Mouse (Mus musculus) MEL (cell line): ENCODE results near the gene Gpr35. TPM values are rescaled to one million over a fixed set of nuclear protein-coding genes. Genes with fewer than 3 reads are reported as not detected.

Experiments
- DNase-seq: peaks from one replicate; pipeline ENCODE4 v3.0.0; 2011; ENCODE audit warnings: low read depth, low spot score
- H3K27ac ChIP-seq: 2 replicates; pipeline ENCODE4 v1.5.1; 2012; ENCODE audit warnings: low read depth, mild to moderate bottlenecking, control low read depth, low read length, moderate library complexity; ENCODE audit not compliant: control insufficient read depth
- H3K27me3 ChIP-seq, 2 experiments: fragments of 150-350 bp in 1 of 2; sonication (generic) in 1 of 2; 2 replicates each; pipeline ENCODE4 v1.6.1; 2012; ENCODE audit warnings: low read length in 2 of 2, mild to moderate bottlenecking in 2 of 2, improper control_type of control experiment in 1 of 2, moderate library complexity in 1 of 2; ENCODE audit not compliant: insufficient read depth in 2 of 2, control insufficient read depth in 1 of 2
- H3K36me3 ChIP-seq, 2 experiments: 2 replicates each; pipeline ENCODE4 v1.6.1; 2012 to 2014; ENCODE audit warnings: low read length in 2 of 2, improper control_type of control experiment in 1 of 2, inconsistent platforms in 1 of 2, mild to moderate bottlenecking in 1 of 2; ENCODE audit not compliant: insufficient read depth in 2 of 2, control insufficient read depth in 1 of 2
- H3K4me1 ChIP-seq, 2 experiments: fragments of 150-350 bp in 1 of 2; sonication (generic) in 1 of 2; 2 replicates each; pipeline ENCODE4 v1.6.1; 2012; ENCODE audit warnings: low read length in 2 of 2, improper control_type of control experiment in 1 of 2, mild to moderate bottlenecking in 1 of 2; ENCODE audit not compliant: insufficient read depth in 2 of 2, control insufficient read depth in 1 of 2
- H3K4me3 ChIP-seq, 2 experiments: fragments of 150-350 bp in 1 of 2; sonication (generic) in 1 of 2; 2 replicates each; pipeline ENCODE4 v1.5.1; 2012; ENCODE audit warnings: low read depth in 2 of 2, low read length in 2 of 2, mild to moderate bottlenecking in 2 of 2, moderate library complexity in 2 of 2, control low read depth in 1 of 2, improper control_type of control experiment in 1 of 2; ENCODE audit not compliant: control insufficient read depth in 1 of 2, insufficient read depth in 1 of 2
- H3K79me2 ChIP-seq: 2 replicates; pipeline ENCODE4 v1.6.1; 2012; ENCODE audit warnings: mild to moderate bottlenecking, low read length, moderate library complexity; ENCODE audit not compliant: control insufficient read depth, poor library complexity, insufficient read depth
- H3K9ac ChIP-seq: 2 replicates; pipeline ENCODE4 v1.6.1; 2012; ENCODE audit warnings: low read depth, mild to moderate bottlenecking, control low read depth, low read length, moderate library complexity; ENCODE audit not compliant: control insufficient read depth, poor library complexity, severe bottlenecking
- H3K9me3 ChIP-seq: fragments of 150-350 bp; sonication (generic); replicated peaks from 2 replicates; pipeline ENCODE4 v1.6.1; 2012; ENCODE audit warnings: mild to moderate bottlenecking, low read length, improper control_type of control experiment, moderate library complexity; ENCODE audit not compliant: insufficient read depth
- BHLHE40 ChIP-seq: IDR thresholded peaks from 2 replicates; pipeline ENCODE4 v1.6.1; 2012; ENCODE audit warnings: low read depth, mild to moderate bottlenecking, inconsistent platforms, low read length, improper control_type of control experiment, borderline replicate concordance
- E2F4 ChIP-seq: IDR thresholded peaks from 2 replicates; pipeline ENCODE4 v1.6.1; 2011; ENCODE audit warnings: low read depth, low read length, improper control_type of control experiment, borderline replicate concordance
- ETS1 ChIP-seq: IDR thresholded peaks from 2 replicates; pipeline ENCODE4 v1.6.1; 2012; ENCODE audit warnings: low read depth, mild to moderate bottlenecking, inconsistent platforms, low read length, improper control_type of control experiment, moderate library complexity
- MAFK ChIP-seq: IDR thresholded peaks from 2 replicates; pipeline ENCODE4 v1.6.1; 2011; ENCODE audit warnings: low read depth, mild to moderate bottlenecking, low read length, improper control_type of control experiment, borderline replicate concordance
- MAX ChIP-seq: IDR thresholded peaks from 2 replicates; pipeline ENCODE4 v1.6.1; 2011; ENCODE audit warnings: low read length, improper control_type of control experiment
- MEF2A ChIP-seq: IDR thresholded peaks from 2 replicates; pipeline ENCODE4 v1.6.1; 2014; ENCODE audit warnings: low read depth, mild to moderate bottlenecking, inconsistent platforms, low read length, improper control_type of control experiment; ENCODE audit not compliant: poor library complexity, insufficient replicate concordance, severe bottlenecking; ENCODE audit errors: extremely low read depth
- MYC ChIP-seq: IDR thresholded peaks from 2 replicates; pipeline ENCODE4 v1.6.1; 2011; ENCODE audit warnings: low read depth, mild to moderate bottlenecking, low read length, improper control_type of control experiment, moderate library complexity
- POLR2A ChIP-seq, 2 experiments: IDR thresholded peaks; 2 replicates each; pipeline ENCODE4 v1.6.1; 2011 to 2012; ENCODE audit warnings: low read length in 2 of 2, mild to moderate bottlenecking in 2 of 2, control low read depth in 1 of 2, improper control_type of control experiment in 1 of 2, low read depth in 1 of 2, moderate library complexity in 1 of 2; ENCODE audit not compliant: control insufficient read depth in 1 of 2, insufficient read depth in 1 of 2, poor library complexity in 1 of 2
- POLR2AphosphoS2 ChIP-seq: IDR thresholded peaks from 2 replicates; pipeline ENCODE4 v1.6.1; 2011; ENCODE audit warnings: low read length, improper control_type of control experiment
- RAD21 ChIP-seq: IDR thresholded peaks from 2 replicates; pipeline ENCODE4 v1.6.1; 2011; ENCODE audit warnings: mild to moderate bottlenecking, low read depth, low read length, improper control_type of control experiment
- TAL1 ChIP-seq: IDR thresholded peaks from 2 replicates; pipeline ENCODE4 v1.6.1; 2012; ENCODE audit warnings: mild to moderate bottlenecking, inconsistent platforms, low read length, moderate library complexity, mixed read lengths
- TCF12 ChIP-seq: IDR thresholded peaks from 2 replicates; pipeline ENCODE4 v1.6.1; 2014; ENCODE audit warnings: low read depth, mild to moderate bottlenecking, inconsistent platforms, low read length, improper control_type of control experiment, moderate library complexity
- USF1 ChIP-seq: IDR thresholded peaks from 2 replicates; pipeline ENCODE4 v1.6.1; 2014; ENCODE audit warnings: low read depth, mild to moderate bottlenecking, inconsistent platforms, low read length, improper control_type of control experiment, moderate library complexity
- USF2 ChIP-seq, 2 experiments: IDR thresholded peaks; 2 replicates each; pipeline ENCODE4 v1.6.1; 2011 to 2012; ENCODE audit warnings: improper control_type of control experiment in 2 of 2, low read length in 2 of 2, borderline replicate concordance in 1 of 2, inconsistent platforms in 1 of 2, low read depth in 1 of 2, mild to moderate bottlenecking in 1 of 2; ENCODE audit not compliant: insufficient read depth in 1 of 2
- ZMIZ1 ChIP-seq: IDR thresholded peaks from 2 replicates; pipeline ENCODE4 v1.6.1; 2012; ENCODE audit warnings: low read depth, mild to moderate bottlenecking, inconsistent platforms, low read length, improper control_type of control experiment, moderate library complexity
- polyA plus RNA-seq, 2 experiments: library from polyadenylated mRNA; stranded (reverse) in 1 of 2; unstranded in 1 of 2; fragments of >175 nt in 1 of 2; fragments of >200 nt in 1 of 2; gene quantifications; 2 replicates each; pipeline versions ENCODE4 v1.2.1 to v1.2.4; 2012; ENCODE audit warnings: low replicate concordance in 2 of 2, low read depth in 1 of 2; ENCODE audit not compliant: insufficient read length in 2 of 2, insufficient read depth in 1 of 2, missing spikeins in 1 of 2
- total RNA-seq: library from RNA; depleted of rRNA; stranded (reverse); fragments of 300-350 nt; gene quantifications from 2 replicates; pipeline ENCODE4 v1.2.3, GENCODE M21; 2012

Gene Gpr35
- total and polyA plus RNA-seq, 3 experiments: 0.22 TPM; not detected in 2

- H3K9ac ChIP-seq: no peak overlapping the region
- H3K27me3 ChIP-seq: no peaks in the 10 kb centered on the region
- H3K27ac ChIP-seq: no peak overlapping the region
- H3K36me3 ChIP-seq: no peaks in the 10 kb centered on the region; a peak in 1 of 4 replicates
- H3K4me3 ChIP-seq: no peak overlapping the region
- TF ChIP-seq TCF12 (no peak), MAX (no peak), ZMIZ1 (no peak), RAD21 (no peak)
- DNase-seq: no peak
- H3K9me3 ChIP-seq: no peaks in the 10 kb centered on the region
- peaks cover 0 to 6% of the 10 kb centered on the region in 2 experiments; a peak in 1 of 4 replicates for H3K4me1 ChIP-seq
- no peaks in the 10 kb centered on the region for H3K79me2 ChIP-seq
Measured at GRCm38 (mm10) chr1:92919151-92919550, 31.5 kb upstream of the Gpr35 start.

GRCm38 (mm10) chr1:92919775-92920174, 30.9 kb upstream of the Gpr35 start:
- Histone ChIP-seq H3K27ac (no peak overlapping the region), H3K4me1 (peaks cover 0 to 6% of the 10 kb centered on the region in 2 experiments; a peak in 1 of 4 replicates), H3K9ac (no peak overlapping the region), H3K9me3 (no peaks in the 10 kb centered on the region), H3K4me3 (no peak overlapping the region), H3K27me3 (no peaks in the 10 kb centered on the region), H3K36me3 (no peaks in the 10 kb centered on the region; a peak in 1 of 4 replicates), H3K79me2 (no peaks in the 10 kb centered on the region)
- no peak for DNase-seq
- TF ChIP-seq TAL1 (no peak), TCF12 (no peak), MAX (no peak), E2F4 (no peak), MAFK (no peak)

- H3K36me3 ChIP-seq: no peaks in the 10 kb centered on the region; a peak in 1 of 4 replicates
- no peak overlapping the region for H3K9ac ChIP-seq
- H3K27ac ChIP-seq: no peak overlapping the region
- peak; percentile 31; the same call in 1 of the 2 replicates for TF ChIP-seq BHLHE40
- no peak for TF ChIP-seq MEF2A
- TF ChIP-seq USF1: peak; percentile 93
- 0 out of 2 replicates have a peak, but pooled peaks have one; percentile 46 for TF ChIP-seq MYC
- peak; percentile 61; the same call in 1 of the 2 replicates for TF ChIP-seq POLR2AphosphoS2
- peak; percentile 80 for TF ChIP-seq MAX
- no peak; a peak in 1 of 4 replicates for TF ChIP-seq POLR2A (IDR thresholded peaks at IDR 0.05; ENCODE audit: control insufficient read depth in 1 of 2, insufficient read depth in 1 of 2, low read depth in 1 of 2, low read length in 2 of 2, poor library complexity in 1 of 2)
- TF ChIP-seq USF2 (IDR thresholded peaks at IDR 0.05; ENCODE audit: borderline replicate concordance in 1 of 2, insufficient read depth in 1 of 2, low read depth in 1 of 2, low read length in 2 of 2): peak; percentile 33 to 73; a peak in 2 of 4 replicates
- TF ChIP-seq ETS1: peak; percentile 31; the same call in 1 of the 2 replicates
- H3K9me3 ChIP-seq: no peaks in the 10 kb centered on the region
- no peaks in the 10 kb centered on the region for H3K27me3 ChIP-seq
- peak; percentile 67 for DNase-seq
- H3K4me3 ChIP-seq: no peak overlapping the region
- H3K4me1 ChIP-seq: peaks cover 0 to 6% of the 10 kb centered on the region in 2 experiments; a peak in 1 of 4 replicates
- no peaks in the 10 kb centered on the region for H3K79me2 ChIP-seq
Measured at GRCm38 (mm10) chr1:92920474-92921200, 30.0 kb upstream of the Gpr35 start.
